Mouse (Mus musculus) liver, postnatal 0 days (tissue): ENCODE measurements around the gene Hspa4l. TPM values are rescaled to one million over a fixed set of nuclear protein-coding genes. Genes with fewer than 3 reads are reported as not detected.
A peak's percentile ranks its signal among the peaks of the same experiment; 100 is the strongest.
"Not testable (repeated sequence)": the region's sequence is repeated elsewhere in the genome, so short reads cannot be mapped to it uniquely, and the experiment has no call there.

Experiments used
- ATAC-seq: fragments of 200-750 bp; cut with Nextera tagmentation; 2 replicates; pipeline ENCODE4 v1.8.0; 2017; ENCODE audit warnings: mild to moderate bottlenecking, moderate library complexity
- DNase-seq: peaks from one replicate; pipeline ENCODE4 v3.0.0-alpha.2; 2016
- H3K27ac ChIP-seq: fragments of 300-500 bp; sonication (generic); 2 replicates; pipeline ENCODE4 v1.5.1; 2014; ENCODE audit warnings: antibody characterized with exemption, moderate library complexity, mild to moderate bottlenecking, low read depth
- H3K27me3 ChIP-seq: fragments of 300-500 bp; sonication (generic); 2 replicates; pipeline ENCODE4 v1.6.1; 2014; ENCODE audit warnings: low read length, control low read depth, mixed read lengths; ENCODE audit not compliant: insufficient read depth
- H3K36me3 ChIP-seq: fragments of 300-500 bp; sonication (generic); replicated peaks from 2 replicates; pipeline ENCODE4 v1.6.1; 2014; ENCODE audit warnings: mild to moderate bottlenecking, control low read depth, low read length, moderate library complexity, mixed read lengths; ENCODE audit not compliant: insufficient read depth
- H3K4me1 ChIP-seq: fragments of 300-500 bp; sonication (generic); 2 replicates; pipeline ENCODE4 v1.6.1; 2014; ENCODE audit warnings: antibody characterized with exemption, mild to moderate bottlenecking, control low read depth; ENCODE audit not compliant: insufficient read depth
- H3K4me2 ChIP-seq: fragments of 300-500 bp; sonication (generic); 2 replicates; pipeline ENCODE4 v1.6.1; 2014; ENCODE audit warnings: low read depth, mild to moderate bottlenecking, low read length, moderate library complexity, mixed read lengths
- H3K4me3 ChIP-seq: fragments of 300-500 bp; sonication (generic); 2 replicates; pipeline ENCODE4 v1.5.1; 2014; ENCODE audit warnings: low read depth, low read length
- H3K9ac ChIP-seq: fragments of 300-500 bp; sonication (generic); replicated peaks from 2 replicates; pipeline ENCODE4 v1.6.1; 2014; ENCODE audit warnings: mild to moderate bottlenecking, moderate library complexity
- H3K9me3 ChIP-seq: fragments of 300-500 bp; sonication (generic); 2 replicates; pipeline ENCODE4 v1.6.1; 2016; ENCODE audit warnings: mild to moderate bottlenecking, control low read depth, low read length, mixed read lengths
- CTCF ChIP-seq: sonication (generic); IDR thresholded peaks from 2 replicates; pipeline ENCODE4 v1.5.1; 2016; ENCODE audit warnings: antibody characterized with exemption, low read depth
- EP300 ChIP-seq: IDR thresholded peaks from 2 replicates; pipeline ENCODE4 v1.6.1; 2016; ENCODE audit warnings: antibody characterized with exemption, low read depth, mild to moderate bottlenecking
- WGBS: fragments of 180-500 bp; shearing (Covaris S2); extraction: QIAGEN DNeasy Blood & Tissue Kit; methylation state at CpG from one replicate; pipeline ENCODE4 v1.1.7; 2014; ENCODE audit not compliant: insufficient replicate concordance; 5-methylcytosine and 5-hydroxymethylcytosine counted together
- polyA plus RNA-seq: library from polyadenylated mRNA; unstranded; fragments of >200 nt; fragmentation: Nextera tagmentation; extraction: Ambion mirVana; gene quantifications from 2 replicates; pipeline ENCODE4 v1.2.1, GENCODE M21; 2015

Gene Hspa4l
- polyA plus RNA-seq, 1 experiment from 2014 or later: 11.7 TPM

DNA sequence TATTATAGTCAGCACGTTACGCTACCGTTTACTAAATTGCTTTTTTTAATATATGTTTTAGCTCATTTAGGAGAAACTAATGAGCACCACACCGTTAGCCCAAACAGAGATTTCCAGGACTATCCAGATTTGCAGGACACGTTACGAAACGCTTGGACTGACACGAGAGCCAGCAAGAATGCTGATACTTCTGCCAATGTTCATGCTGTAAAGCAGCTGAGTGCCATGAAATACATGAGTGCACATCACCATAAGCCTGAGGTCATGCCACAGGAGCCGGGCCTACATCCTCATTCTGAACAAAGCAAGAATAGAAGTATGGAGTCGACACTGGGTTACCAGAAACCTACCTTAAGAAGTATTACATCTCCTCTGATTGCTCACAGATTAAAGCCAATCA, 64.4 kb downstream of the Hspa4l start:
- H3K27me3 ChIP-seq: no peaks in the 10 kb centered on the region
- no peak overlapping the region for H3K9ac ChIP-seq
- H3K36me3 ChIP-seq: peaks cover 61% of the 10 kb centered on the region
- ATAC-seq (no peak), DNase-seq (no peak)
- WGBS: 94% methylated on average over 10 of the region's 10 CpGs
- no peak overlapping the region for H3K4me3 ChIP-seq
- no peak overlapping the region for H3K4me2 ChIP-seq
- H3K9me3 ChIP-seq: no peaks in the 10 kb centered on the region
- H3K27ac ChIP-seq: no peak overlapping the region
- TF ChIP-seq CTCF: no peak
- no peak for TF ChIP-seq EP300
- H3K4me1 ChIP-seq: no peaks in the 10 kb centered on the region

DNA sequence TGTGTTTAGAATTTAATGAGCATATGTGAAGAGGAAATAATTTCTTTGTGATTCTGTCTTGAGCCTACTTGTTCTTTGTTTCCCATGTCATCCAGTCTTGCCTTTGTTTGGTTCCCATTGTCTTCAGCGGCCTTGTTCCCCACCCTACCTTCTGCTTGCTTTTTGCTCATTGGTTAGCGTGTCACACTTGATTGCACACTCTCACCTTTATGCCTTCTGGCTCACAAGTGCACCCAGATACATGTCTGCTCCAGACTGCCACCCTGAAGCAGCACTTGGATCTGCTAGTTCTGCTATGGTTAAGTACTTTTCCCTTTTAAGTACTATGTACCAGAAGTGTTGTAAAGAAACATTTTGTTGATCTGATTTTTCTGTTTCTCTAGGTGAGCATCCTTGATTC, 65.6 kb downstream of the Hspa4l start:
- ATAC-seq (no peak), DNase-seq (no peak)
- H3K36me3 ChIP-seq: peaks cover 63% of the 10 kb centered on the region
- no peak overlapping the region for H3K9ac ChIP-seq
- 95% methylated on average over 2 of the region's 2 CpGs for WGBS
- TF ChIP-seq EP300 (no peak), CTCF (no peak)
- no peak overlapping the region for H3K27ac ChIP-seq
- no peaks in the 10 kb centered on the region for H3K4me1 ChIP-seq
- H3K4me2 ChIP-seq: no peak overlapping the region
- H3K4me3 ChIP-seq: no peak overlapping the region
- H3K9me3 ChIP-seq: no peaks in the 10 kb centered on the region
- no peaks in the 10 kb centered on the region for H3K27me3 ChIP-seq

DNA sequence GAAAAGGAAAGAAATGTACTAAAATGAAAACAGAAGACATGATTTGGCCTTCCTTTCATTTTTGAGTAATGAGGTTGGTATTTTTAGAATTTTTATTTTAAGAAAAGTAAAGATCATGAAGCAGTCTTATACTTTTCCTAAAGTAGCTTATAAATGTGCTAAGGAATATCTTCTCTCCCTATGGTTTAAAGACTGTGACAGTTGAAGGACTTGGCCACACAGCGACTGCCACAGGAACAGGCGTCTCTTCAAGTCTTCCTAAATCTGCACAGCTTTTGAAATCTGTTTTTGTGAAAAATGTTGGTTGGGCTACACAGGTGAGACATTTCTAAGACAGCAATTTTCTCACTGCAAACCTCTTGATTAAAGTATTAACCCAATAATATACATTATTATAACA, 69.0 kb downstream of the Hspa4l start:
- Histone ChIP-seq H3K27me3 (no peaks in the 10 kb centered on the region), H3K9me3 (no peaks in the 10 kb centered on the region), H3K4me3 (no peak overlapping the region), H3K27ac (no peak overlapping the region), H3K4me2 (no peak overlapping the region), H3K36me3 (peaks cover 62% of the 10 kb centered on the region), H3K4me1 (no peaks in the 10 kb centered on the region), H3K9ac (no peak overlapping the region)
- ATAC-seq (no peak), DNase-seq (no peak)
- 95% methylated on average over 2 of the region's 2 CpGs for WGBS
- TF ChIP-seq EP300: no peak
- no peak for TF ChIP-seq CTCF

DNA sequence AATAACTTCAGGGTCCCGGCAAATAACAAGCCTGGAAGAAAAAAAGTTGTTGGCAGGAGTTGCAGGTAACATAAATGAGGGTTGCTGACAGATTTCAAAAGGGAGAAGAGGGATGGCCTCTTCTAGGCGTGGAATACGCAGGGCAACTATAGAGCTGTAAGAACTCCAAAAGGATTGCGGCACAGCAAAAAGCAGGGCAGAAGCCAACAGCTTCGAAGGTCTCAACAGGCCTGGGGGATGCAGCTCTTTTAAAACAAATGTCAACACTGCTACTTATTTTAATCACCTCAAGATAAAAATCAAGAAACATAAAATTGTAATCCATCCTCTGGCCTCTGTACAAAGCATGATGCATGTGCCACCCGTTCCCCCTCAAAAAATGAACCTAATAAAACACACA, 101.2 kb downstream of the Hspa4l start:
- H3K27me3 ChIP-seq, H3K36me3 ChIP-seq, H3K4me1 ChIP-seq, DNase-seq, H3K27ac ChIP-seq, H3K9me3 ChIP-seq, ATAC-seq: not testable (repeated sequence)
- Histone ChIP-seq H3K4me2 (peak overlapping the region; percentile 71; the same call in 1 of the 2 replicates), H3K9ac (peak overlapping the region; percentile 84), H3K4me3 (peak overlapping the region; percentile 61)
- 84% methylated on average over 5 of the region's 6 CpGs for WGBS

Other genes starting within 250 kb of the Hspa4l start
- 0.53 and 0.60 TPM in 2 replicates for gene Intu, start 213.2 kb upstream of the Hspa4l start, polyA plus RNA-seq
- 0.05 and 0.06 TPM in 2 replicates for gene Slc25a31, start 35.6 kb upstream of the Hspa4l start, polyA plus RNA-seq
- gene Plk4, start 55.5 kb downstream of the Hspa4l start, polyA plus RNA-seq: 12.8 and 15.2 TPM in 2 replicates
- gene Mfsd8, start 102.4 kb downstream of the Hspa4l start, polyA plus RNA-seq: 3.0 and 3.5 TPM in 2 replicates
- gene Abhd18, start 102.5 kb downstream of the Hspa4l start, polyA plus RNA-seq: 3.8 and 5.1 TPM in 2 replicates
- gene 1700034I23Rik, start 158.0 kb downstream of the Hspa4l start, polyA plus RNA-seq: 0.05 and 0.08 TPM in 2 replicates
- gene Larp1b, start 205.3 kb downstream of the Hspa4l start, polyA plus RNA-seq: 22.3 and 27.9 TPM in 2 replicates